Comparison of ENCODE assay signal across 16 mouse cellular contexts in the genomic region with DNA sequence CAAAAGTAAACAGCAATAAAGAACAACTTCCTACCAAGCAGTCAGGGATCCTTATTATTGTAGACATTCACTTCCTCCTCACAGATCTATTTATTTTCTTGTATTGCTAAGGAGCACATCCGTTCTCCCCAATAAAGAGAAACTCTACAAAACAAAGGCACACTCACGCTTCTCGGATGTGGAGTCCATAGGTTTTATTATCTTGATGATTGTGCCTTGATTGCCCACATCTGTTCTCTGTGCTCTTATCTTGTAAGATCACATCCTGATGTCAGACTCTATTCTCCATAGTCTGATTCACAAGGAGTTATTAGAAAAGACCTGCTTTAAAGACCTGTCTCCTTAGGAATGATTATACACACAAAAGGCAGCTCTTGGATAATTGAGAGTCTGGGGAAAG.
"Had no signal": no experiment of that assay in that cellular context is flagged by ENCODE, and none has a peak within 500 bp of the region (broad histone marks: within the 10 kb centered on the region; RNA-seq: fewer than 3 reads in every experiment).

No protein-coding gene starts in this region.

- DNase-seq: heart, postnatal 10 days; heart, postnatal 14 days; heart, postnatal 36 days; heart, postnatal 4 days; kidney, adult 11 months; kidney, adult 18-20 months; kidney, adult 2 months; kidney, adult 8-10 months; kidney, adult 9 months; kidney, postnatal 10 days; kidney, postnatal 14 days; kidney, postnatal 25 days; kidney, postnatal 36 days; kidney, postnatal 4 days; layer of hippocampus, adult 9-11 months; layer of hippocampus, postnatal 36 days had no signal
